Mouse (Mus musculus) neural tube, embryonic 10.5 days (tissue): ENCODE data around the gene Pttg1.

Experiments used
- DNase-seq: peaks from one replicate; pipeline ENCODE4 v3.0.0-alpha.2; 2017; ENCODE audit warnings: low spot score; ENCODE audit errors: extremely low spot score

Pttg1 gene

GRCm38 (mm10) chr11:43377083-43377850 lies 48.8 kb downstream of the Pttg1 start:
- DNase-seq, result no peak

- DNase-seq, result no peak
These were observed 49.5 kb downstream of the Pttg1 start for GRCm38 (mm10) chr11:43376598-43376997.

- no peak for DNase-seq
These were observed 51.1 kb downstream of the Pttg1 start for GRCm38 (mm10) chr11:43374956-43375355.

GRCm38 (mm10) chr11:43373367-43373766 lies 52.7 kb downstream of the Pttg1 start:
- no peak for DNase-seq

GRCm38 (mm10) chr11:43371807-43372206 lies 54.2 kb downstream of the Pttg1 start:
- DNase-seq, result no peak
